29 mouse cellular contexts compared by ENCODE assay signal in genomic region chr15:92449112-92449511, GRCm38 (mm10). TPM values are rescaled to one million over a fixed set of nuclear protein-coding genes. Genes with fewer than 3 reads are reported as not detected.
"Had no signal": no experiment of that assay in that cellular context is flagged by ENCODE, and none has a peak within 500 bp of the region (broad histone marks: within the 10 kb centered on the region; RNA-seq: fewer than 3 reads in every experiment).

No protein-coding gene starts in this region.

- DNase-seq: cerebellum, adult 2 months; cerebellum, adult 8-10 months; cerebellum, adult 9-10 months; cerebellum, adult 9-11 months; cerebellum, postnatal 10 days; cerebellum, postnatal 14 days; cerebellum, postnatal 25 days; cerebellum, postnatal 36 days; embryo, embryonic 11 days; forebrain, postnatal 0 days; gastrocnemius, adult 2 months; gastrocnemius, postnatal 10 days; gastrocnemius, postnatal 14 days; gastrocnemius, postnatal 25 days; gastrocnemius, postnatal 36 days; heart, adult 18-20 months; heart, adult 2 months had no signal

- H3K4me1 ChIP-seq: embryonic facial prominence, embryonic 10.5 days; embryonic facial prominence, embryonic 12.5 days; embryonic facial prominence, embryonic 15.5 days; forebrain, embryonic 10.5 days; forebrain, embryonic 12.5 days; forebrain, embryonic 13.5 days had no signal

- H3K36me3 ChIP-seq: embryonic facial prominence, embryonic 10.5 days; embryonic facial prominence, embryonic 12.5 days; embryonic facial prominence, embryonic 13.5 days; embryonic facial prominence, embryonic 15.5 days; forebrain, embryonic 10.5 days; forebrain, embryonic 12.5 days; forebrain, embryonic 15.5 days had no signal

- H3K4me3 ChIP-seq: embryonic facial prominence, embryonic 10.5 days; embryonic facial prominence, embryonic 12.5 days; embryonic facial prominence, embryonic 13.5 days; embryonic facial prominence, embryonic 15.5 days; erythroblast, embryonic 14.5 days; forebrain, embryonic 10.5 days; forebrain, embryonic 12.5 days; forebrain, embryonic 13.5 days; forebrain, embryonic 15.5 days; gastrocnemius, adult 2 months; heart, adult 2 months had no signal

- ATAC-seq: forebrain, embryonic 13.5 days; forebrain, embryonic 15.5 days; forebrain, embryonic 16.5 days; forebrain, postnatal 0 days had no signal

- H3K4me2 ChIP-seq: embryonic facial prominence, embryonic 12.5 days; embryonic facial prominence, embryonic 13.5 days; embryonic facial prominence, embryonic 15.5 days; forebrain, embryonic 12.5 days; forebrain, embryonic 13.5 days; forebrain, embryonic 15.5 days had no signal

- H3K9ac ChIP-seq: embryonic facial prominence, embryonic 12.5 days; embryonic facial prominence, embryonic 13.5 days; embryonic facial prominence, embryonic 15.5 days; forebrain, embryonic 12.5 days; forebrain, embryonic 13.5 days; forebrain, embryonic 15.5 days; forebrain, postnatal 0 days had no signal

- H3K27ac ChIP-seq: embryonic facial prominence, embryonic 10.5 days; embryonic facial prominence, embryonic 12.5 days; embryonic facial prominence, embryonic 13.5 days; embryonic facial prominence, embryonic 15.5 days; forebrain, embryonic 10.5 days; forebrain, embryonic 12.5 days; forebrain, embryonic 13.5 days; forebrain, embryonic 15.5 days; gastrocnemius, adult 2 months; heart, adult 2 months had no signal

- H3K27me3 ChIP-seq: embryonic facial prominence, embryonic 12.5 days; embryonic facial prominence, embryonic 13.5 days; embryonic facial prominence, embryonic 15.5 days; forebrain, embryonic 12.5 days; forebrain, embryonic 13.5 days; forebrain, embryonic 15.5 days had no signal

- H3K9me3 ChIP-seq: embryonic facial prominence, embryonic 10.5 days; embryonic facial prominence, embryonic 12.5 days; embryonic facial prominence, embryonic 13.5 days; embryonic facial prominence, embryonic 15.5 days; forebrain, embryonic 10.5 days; forebrain, embryonic 12.5 days; forebrain, embryonic 13.5 days; forebrain, embryonic 15.5 days had no signal

RNA-seq across cellular contexts. Expression of gene Pdzrn4, which starts 52.4 kb away (rescaled TPM):
- total RNA-seq: common myeloid progenitor, adult 5-6 weeks; granulocyte monocyte progenitor cell, adult 5-6 weeks had no signal
